Mouse (Mus musculus) embryonic facial prominence, embryonic 11.5 days (tissue): ENCODE results near the gene Wars. TPM values are rescaled to one million over a fixed set of nuclear protein-coding genes. Genes with fewer than 3 reads are reported as not detected.

ENCODE experiments used
- ATAC-seq: fragments of 200-750 bp; cut with Nextera tagmentation; replicated peaks from 2 replicates; pipeline ENCODE4 v1.8.0; 2017; ENCODE audit warnings: low read depth; ENCODE audit not compliant: insufficient number of reproducible peaks, low FRiP score, low TSS enrichment
- DNase-seq: peaks from one replicate; pipeline ENCODE4 v3.0.0-alpha.2; 2015; ENCODE audit warnings: low spot score
- H3K27ac ChIP-seq: fragments of 300-500 bp; sonication (generic); replicated peaks from 2 replicates; pipeline ENCODE4 v1.5.1; 2014; ENCODE audit warnings: mild to moderate bottlenecking, low read depth, low read length, control low read depth
- H3K27me3 ChIP-seq: fragments of 300-500 bp; sonication (generic); 2 replicates; pipeline ENCODE4 v1.6.1; 2014; ENCODE audit warnings: mild to moderate bottlenecking, low read length, moderate library complexity, mixed read lengths; ENCODE audit not compliant: control insufficient read depth, insufficient read depth
- H3K36me3 ChIP-seq: fragments of 300-500 bp; sonication (generic); replicated peaks from 2 replicates; pipeline ENCODE4 v1.6.1; 2014; ENCODE audit warnings: low read depth, mild to moderate bottlenecking, low read length, moderate library complexity, mixed read lengths; ENCODE audit not compliant: control insufficient read depth, insufficient read depth
- H3K4me1 ChIP-seq: fragments of 300-500 bp; sonication (generic); 2 replicates; pipeline ENCODE4 v1.6.1; 2014; ENCODE audit warnings: low read length, mixed read lengths; ENCODE audit not compliant: control insufficient read depth, insufficient read depth
- H3K4me2 ChIP-seq: fragments of 300-500 bp; sonication (generic); 2 replicates; pipeline ENCODE4 v1.6.1; 2014; ENCODE audit warnings: low read depth, mild to moderate bottlenecking, control low read depth, low read length, moderate library complexity
- H3K4me3 ChIP-seq: fragments of 300-500 bp; sonication (generic); 2 replicates; pipeline ENCODE4 v1.5.1; 2014; ENCODE audit warnings: low read depth, low read length, control low read depth
- H3K9ac ChIP-seq: fragments of 300-500 bp; sonication (generic); replicated peaks from 2 replicates; pipeline ENCODE4 v1.6.1; 2014; ENCODE audit warnings: mild to moderate bottlenecking, control low read depth, low read length
- H3K9me3 ChIP-seq: fragments of 300-500 bp; sonication (generic); replicated peaks from 2 replicates; pipeline ENCODE4 v1.6.1; 2016; ENCODE audit warnings: mild to moderate bottlenecking, low read length, inconsistent platforms, mixed read lengths; ENCODE audit not compliant: control insufficient read depth
- WGBS: fragments of 180-500 bp; shearing (Covaris S2); extraction: QIAGEN DNeasy Blood & Tissue Kit; methylation state at CpG from one replicate; pipeline ENCODE4 v1.1.7; 2014; 5-methylcytosine and 5-hydroxymethylcytosine counted together
- polyA plus RNA-seq: library from polyadenylated mRNA; unstranded; fragments of >200 nt; fragmentation: Nextera tagmentation; extraction: Ambion mirVana; gene quantifications from 2 replicates; pipeline ENCODE4 v1.2.1, GENCODE M21; 2014

The Wars gene
- polyA plus RNA-seq, 1 experiment from 2014 or later = 113 TPM

- 68% methylated on average over 6 of the region's 6 CpGs for whole genome bisulfite sequencing
- DNase-seq = no peak
- no peak overlapping the region for H3K27ac ChIP-seq
- no peak overlapping the region for H3K4me2 ChIP-seq
- no peaks in the 10 kb centered on the region for H3K36me3 ChIP-seq
- no peak for ATAC-seq
- H3K4me1 ChIP-seq = no peaks in the 10 kb centered on the region
- no peak overlapping the region for H3K9ac ChIP-seq
- no peak overlapping the region for H3K4me3 ChIP-seq
- no peaks in the 10 kb centered on the region for H3K27me3 ChIP-seq
- no peaks in the 10 kb centered on the region for H3K9me3 ChIP-seq
Observed at GRCm38 (mm10) chr12:108934231-108934630, 40.3 kb upstream of the Wars start.

- Histone ChIP-seq H3K4me3 (no peak overlapping the region), H3K4me1 (no peaks in the 10 kb centered on the region), H3K4me2 (no peak overlapping the region), H3K9me3 (no peaks in the 10 kb centered on the region), H3K36me3 (no peaks in the 10 kb centered on the region), H3K27me3 (no peaks in the 10 kb centered on the region), H3K9ac (no peak overlapping the region), H3K27ac (no peak overlapping the region)
- no peak for DNase-seq
- ATAC-seq = no peak; the same call in 1 of the 2 replicates
- 37% methylated on average over 2 of the region's 3 CpGs for WGBS
Observed at GRCm38 (mm10) chr12:108932113-108932512, 38.1 kb upstream of the Wars start.

- H3K9me3 ChIP-seq = no peaks in the 10 kb centered on the region
- 54% methylated on average over 7 of the region's 7 CpGs for WGBS
Observed at GRCm38 (mm10) chr12:108931341-108932053, 37.5 kb upstream of the Wars start.

DNA sequence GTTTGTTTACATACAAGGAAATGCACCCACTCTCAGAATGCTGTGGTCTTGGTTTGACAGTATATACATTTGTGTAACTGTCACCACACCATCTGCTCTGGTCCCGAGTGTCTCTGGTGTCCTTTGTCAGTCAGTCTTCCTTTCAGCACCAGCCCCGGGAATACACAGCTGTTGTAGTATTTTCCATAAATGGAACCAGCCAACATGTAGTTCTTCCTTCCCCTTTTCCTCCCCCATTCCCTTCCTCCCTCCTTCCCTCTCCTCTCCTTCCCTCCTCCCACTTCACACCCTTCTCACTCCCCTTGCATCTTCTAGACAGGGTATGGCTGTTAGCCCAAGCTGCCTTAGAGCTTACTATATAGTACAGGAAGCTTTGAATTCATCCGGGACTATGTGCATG is 35.5 kb upstream of the Wars start:
- no peak overlapping the region for H3K4me3 ChIP-seq

More at GRCm38 (mm10) chr12:108931341-108932053, 37.5 kb upstream of the Wars start:
- Histone ChIP-seq H3K27me3 (no peaks in the 10 kb centered on the region), H3K9ac (no peak overlapping the region), H3K4me3 (no peak overlapping the region), H3K27ac (no peak overlapping the region), H3K4me1 (no peaks in the 10 kb centered on the region), H3K36me3 (no peaks in the 10 kb centered on the region), H3K4me2 (no peak overlapping the region)
- ATAC-seq (0 out of 2 replicates have a peak, but pooled peaks have one; percentile 53), DNase-seq (no peak)

GRCm38 (mm10) chr12:108928249-108928648 is 34.3 kb upstream of the Wars start:
- Histone ChIP-seq H3K27me3 (no peaks in the 10 kb centered on the region), H3K36me3 (no peaks in the 10 kb centered on the region), H3K9me3 (no peaks in the 10 kb centered on the region), H3K4me2 (no peak overlapping the region), H3K4me3 (no peak overlapping the region), H3K4me1 (no peaks in the 10 kb centered on the region), H3K27ac (no peak overlapping the region), H3K9ac (no peak overlapping the region)
- ATAC-seq (no peak), DNase-seq (no peak)
- 83% methylated on average over 2 of the region's 2 CpGs for WGBS

More for the DNA sequence above, 35.5 kb upstream of the Wars start:
- H3K4me1 ChIP-seq = no peaks in the 10 kb centered on the region
- no peaks in the 10 kb centered on the region for H3K9me3 ChIP-seq
- no peak for DNase-seq
- H3K9ac ChIP-seq = no peak overlapping the region
- no peak overlapping the region for H3K27ac ChIP-seq
- no peaks in the 10 kb centered on the region for H3K27me3 ChIP-seq
- 72% methylated on average over 3 of the region's 3 CpGs for WGBS
- no peak overlapping the region for H3K4me2 ChIP-seq
- no peaks in the 10 kb centered on the region for H3K36me3 ChIP-seq
- ATAC-seq = no peak

DNA sequence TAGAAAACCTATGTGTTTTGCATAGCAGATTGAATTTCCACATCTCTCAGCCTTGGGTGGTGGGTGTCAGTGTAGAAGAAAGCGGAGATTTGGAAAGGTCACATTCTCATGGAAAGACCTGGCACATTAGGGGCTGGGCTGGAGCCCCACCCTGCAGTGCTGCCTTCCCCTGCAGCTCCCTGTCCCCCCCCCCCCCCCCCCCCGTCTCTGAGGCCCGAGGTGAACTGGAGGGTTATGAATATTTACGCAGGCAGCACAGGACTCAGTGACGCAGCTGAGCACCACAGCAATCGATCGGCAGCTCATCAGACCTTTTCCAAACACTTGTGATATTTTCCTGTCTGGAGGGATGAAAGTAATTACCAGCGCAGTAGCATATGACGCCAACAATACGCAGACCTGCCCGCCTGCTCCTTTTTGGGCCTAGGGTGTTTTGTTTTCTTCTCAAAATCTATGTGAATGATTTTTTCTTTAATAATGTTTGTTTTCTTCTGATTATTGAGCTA is 32.7 kb upstream of the Wars start:
- Histone ChIP-seq H3K9ac (no peak overlapping the region), H3K27me3 (no peaks in the 10 kb centered on the region), H3K4me3 (no peak overlapping the region), H3K9me3 (no peaks in the 10 kb centered on the region), H3K27ac (no peak overlapping the region), H3K4me1 (no peaks in the 10 kb centered on the region), H3K36me3 (no peaks in the 10 kb centered on the region), H3K4me2 (no peak overlapping the region)
- WGBS = 46% methylated on average over 9 of the region's 11 CpGs
- ATAC-seq = no peak
- no peak for DNase-seq

GRCm38 (mm10) chr12:108918753-108919152 is 24.8 kb upstream of the Wars start:
- Histone ChIP-seq H3K9me3 (no peaks in the 10 kb centered on the region), H3K4me1 (peaks cover 12% of the 10 kb centered on the region), H3K27me3 (no peaks in the 10 kb centered on the region), H3K4me2 (no peak overlapping the region), H3K9ac (no peak overlapping the region), H3K27ac (no peak overlapping the region), H3K4me3 (no peak overlapping the region), H3K36me3 (no peaks in the 10 kb centered on the region)
- WGBS = 72% methylated on average over 4 of the region's 4 CpGs
- DNase-seq (no peak), ATAC-seq (no peak)

DNA sequence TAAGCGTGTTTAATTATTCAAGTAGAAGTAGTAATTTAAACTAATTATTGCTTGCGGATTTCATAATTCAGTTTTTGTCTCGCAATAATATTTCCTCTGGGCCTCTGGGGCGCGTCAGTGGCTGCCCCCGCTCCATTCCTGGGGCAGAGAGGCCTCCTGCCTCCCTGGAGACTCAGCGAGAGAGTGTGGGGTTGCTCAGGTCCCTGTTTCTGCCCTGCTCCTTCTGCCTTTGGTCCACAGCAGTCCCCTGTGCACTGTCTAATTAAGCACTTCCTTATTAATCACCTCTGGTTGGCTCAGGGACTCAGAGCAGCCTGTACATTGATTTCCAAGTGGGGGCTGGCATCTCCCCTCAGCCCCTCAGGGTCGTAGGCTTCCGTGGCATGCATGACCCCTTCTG is 23.5 kb upstream of the Wars start:
- Histone ChIP-seq H3K9me3 (no peaks in the 10 kb centered on the region), H3K4me1 (peaks cover 12% of the 10 kb centered on the region), H3K27me3 (no peaks in the 10 kb centered on the region), H3K4me3 (no peak overlapping the region), H3K27ac (no peak overlapping the region), H3K36me3 (no peaks in the 10 kb centered on the region), H3K4me2 (no peak overlapping the region), H3K9ac (no peak overlapping the region; the same call in 1 of the 2 replicates)
- ATAC-seq (no peak), DNase-seq (no peak)
- 43% methylated on average over 9 of the region's 9 CpGs for WGBS
